Mouse (Mus musculus): ENCODE results near the gene Syt6. TPM values are rescaled to one million over a fixed set of nuclear protein-coding genes. Genes with fewer than 3 reads are reported as not detected.

Syt6 gene
- total and polyA plus RNA-seq, 3 experiments: 0.38 TPM; not detected in 2

- ATAC-seq (ENCODE audit: extremely low read depth, insufficient number of reproducible peaks, low FRiP score, poor library complexity, severe bottlenecking) (no peak), DNase-seq (ENCODE audit: low spot score) (no peak)
- TF ChIP-seq GATA1 (IDR thresholded peaks at IDR 0.05; ENCODE audit: borderline replicate concordance, low read length) (no peak), GATA2 (IDR thresholded peaks at IDR 0.05; ENCODE audit: borderline replicate concordance, low read depth, low read length) (no peak), CTCF (IDR thresholded peaks at IDR 0.05; ENCODE audit: low read depth, low read length) (no peak), TAL1 (conservative IDR thresholded peaks at IDR 0.05; ENCODE audit: low read depth, low read length) (no peak), POLR2AphosphoS5 (IDR thresholded peaks at IDR 0.05; ENCODE audit: insufficient replicate concordance, low read depth, low read length) (no peak)
- peaks cover 2% of the 10 kb centered on the region; the same call in 1 of the 2 replicates for H3K27me3 ChIP-seq (ENCODE audit: insufficient read depth, low read length)
- no peaks in the 10 kb centered on the region for H3K4me1 ChIP-seq (ENCODE audit: insufficient read depth, low read depth, low read length)
- H3K4me3 ChIP-seq (ENCODE audit: low read depth, low read length): no peak overlapping the region
- no peaks in the 10 kb centered on the region for H3K9me3 ChIP-seq (replicated peaks)
- H3K36me3 ChIP-seq (replicated peaks): no peaks in the 10 kb centered on the region
Measured at GRCm38 (mm10) chr3:103606045-103606597, 31.1 kb downstream of the Syt6 start.

- Histone ChIP-seq H3K4me3 (ENCODE audit: low read depth, low read length) (no peak overlapping the region), H3K4me1 (ENCODE audit: insufficient read depth, low read depth, low read length) (no peaks in the 10 kb centered on the region), H3K36me3 (replicated peaks) (no peaks in the 10 kb centered on the region), H3K9me3 (replicated peaks) (no peaks in the 10 kb centered on the region), H3K27me3 (ENCODE audit: insufficient read depth, low read length) (no peaks in the 10 kb centered on the region; the same call in 1 of the 2 replicates)
- ATAC-seq (ENCODE audit: extremely low read depth, insufficient number of reproducible peaks, low FRiP score, poor library complexity, severe bottlenecking) (no peak), DNase-seq (ENCODE audit: low spot score) (no peak)
- TF ChIP-seq POLR2AphosphoS5 (IDR thresholded peaks at IDR 0.05; ENCODE audit: insufficient replicate concordance, low read depth, low read length) (no peak), CTCF (IDR thresholded peaks at IDR 0.05; ENCODE audit: low read depth, low read length) (no peak), GATA2 (IDR thresholded peaks at IDR 0.05; ENCODE audit: borderline replicate concordance, low read depth, low read length) (no peak), TAL1 (conservative IDR thresholded peaks at IDR 0.05; ENCODE audit: low read depth, low read length) (no peak), GATA1 (IDR thresholded peaks at IDR 0.05; ENCODE audit: borderline replicate concordance, low read length) (no peak)
Measured at GRCm38 (mm10) chr3:103606660-103607595, 31.9 kb downstream of the Syt6 start.

- no peaks in the 10 kb centered on the region for H3K4me1 ChIP-seq (ENCODE audit: insufficient read depth, low read depth, low read length)
- no peak for DNase-seq (ENCODE audit: low spot score)
- H3K36me3 ChIP-seq (replicated peaks): no peaks in the 10 kb centered on the region
- H3K4me3 ChIP-seq (ENCODE audit: low read depth, low read length): no peak overlapping the region
- TF ChIP-seq TAL1 (conservative IDR thresholded peaks at IDR 0.05; ENCODE audit: low read depth, low read length) (no peak), CTCF (IDR thresholded peaks at IDR 0.05; ENCODE audit: low read depth, low read length) (no peak), POLR2AphosphoS5 (IDR thresholded peaks at IDR 0.05; ENCODE audit: insufficient replicate concordance, low read depth, low read length) (no peak), GATA2 (IDR thresholded peaks at IDR 0.05; ENCODE audit: borderline replicate concordance, low read depth, low read length) (no peak), GATA1 (IDR thresholded peaks at IDR 0.05; ENCODE audit: borderline replicate concordance, low read length) (no peak)
- no peaks in the 10 kb centered on the region for H3K9me3 ChIP-seq (replicated peaks)
- ATAC-seq (ENCODE audit: extremely low read depth, insufficient number of reproducible peaks, low FRiP score, poor library complexity, severe bottlenecking): no peak
- H3K27me3 ChIP-seq (ENCODE audit: insufficient read depth, low read length): no peaks in the 10 kb centered on the region; the same call in none of the 2 replicates
Measured at GRCm38 (mm10) chr3:103610231-103610630, 35.2 kb downstream of the Syt6 start.

GRCm38 (mm10) chr3:103612636-103613355 is 37.8 kb downstream of the Syt6 start:
- no peak overlapping the region for H3K4me3 ChIP-seq (ENCODE audit: low read depth, low read length)
- H3K9me3 ChIP-seq (replicated peaks): no peaks in the 10 kb centered on the region
- no peak for TF ChIP-seq GATA1 (IDR thresholded peaks at IDR 0.05; ENCODE audit: borderline replicate concordance, low read length)
- no peak for TF ChIP-seq TAL1 (conservative IDR thresholded peaks at IDR 0.05; ENCODE audit: low read depth, low read length)
- no peak for TF ChIP-seq GATA2 (IDR thresholded peaks at IDR 0.05; ENCODE audit: borderline replicate concordance, low read depth, low read length)
- TF ChIP-seq CTCF (IDR thresholded peaks at IDR 0.05; ENCODE audit: low read depth, low read length): no peak
- TF ChIP-seq POLR2AphosphoS5 (IDR thresholded peaks at IDR 0.05; ENCODE audit: insufficient replicate concordance, low read depth, low read length): no peak
- ATAC-seq (ENCODE audit: extremely low read depth, insufficient number of reproducible peaks, low FRiP score, poor library complexity, severe bottlenecking) (no peak), DNase-seq (ENCODE audit: low spot score) (no peak)
- no peaks in the 10 kb centered on the region for H3K36me3 ChIP-seq (replicated peaks)
- H3K27me3 ChIP-seq (ENCODE audit: insufficient read depth, low read length): peaks cover 2% of the 10 kb centered on the region; the same call in 1 of the 2 replicates
- no peaks in the 10 kb centered on the region for H3K4me1 ChIP-seq (ENCODE audit: insufficient read depth, low read depth, low read length)

GRCm38 (mm10) chr3:103615621-103616020 is 40.6 kb downstream of the Syt6 start:
- DNase-seq (ENCODE audit: low spot score) (no peak), ATAC-seq (ENCODE audit: extremely low read depth, insufficient number of reproducible peaks, low FRiP score, poor library complexity, severe bottlenecking) (no peak)
- Histone ChIP-seq H3K4me1 (ENCODE audit: insufficient read depth, low read depth, low read length) (no peaks in the 10 kb centered on the region), H3K36me3 (replicated peaks) (no peaks in the 10 kb centered on the region), H3K4me3 (ENCODE audit: low read depth, low read length) (no peak overlapping the region), H3K9me3 (replicated peaks) (no peaks in the 10 kb centered on the region), H3K27me3 (ENCODE audit: insufficient read depth, low read length) (peaks cover 2% of the 10 kb centered on the region; the same call in 1 of the 2 replicates)
- TF ChIP-seq GATA1 (IDR thresholded peaks at IDR 0.05; ENCODE audit: borderline replicate concordance, low read length): no peak
- no peak for TF ChIP-seq TAL1 (conservative IDR thresholded peaks at IDR 0.05; ENCODE audit: low read depth, low read length)

GRCm38 (mm10) chr3:103616981-103617380 is 42.0 kb downstream of the Syt6 start:
- Histone ChIP-seq H3K4me3 (ENCODE audit: low read depth, low read length) (no peak overlapping the region), H3K27me3 (ENCODE audit: insufficient read depth, low read length) (peaks cover 2% of the 10 kb centered on the region; the same call in 1 of the 2 replicates), H3K4me1 (ENCODE audit: insufficient read depth, low read depth, low read length) (no peaks in the 10 kb centered on the region), H3K9me3 (replicated peaks) (no peaks in the 10 kb centered on the region), H3K36me3 (replicated peaks) (no peaks in the 10 kb centered on the region)
- ATAC-seq (ENCODE audit: extremely low read depth, insufficient number of reproducible peaks, low FRiP score, poor library complexity, severe bottlenecking): no peak
- no peak for DNase-seq (ENCODE audit: low spot score)
- TF ChIP-seq TAL1 (conservative IDR thresholded peaks at IDR 0.05; ENCODE audit: low read depth, low read length) (no peak), GATA1 (IDR thresholded peaks at IDR 0.05; ENCODE audit: borderline replicate concordance, low read length) (no peak), GATA2 (IDR thresholded peaks at IDR 0.05; ENCODE audit: borderline replicate concordance, low read depth, low read length) (no peak), CTCF (IDR thresholded peaks at IDR 0.05; ENCODE audit: low read depth, low read length) (no peak), POLR2AphosphoS5 (IDR thresholded peaks at IDR 0.05; ENCODE audit: insufficient replicate concordance, low read depth, low read length) (no peak)

Measured in G1E (cell line).